Mouse (Mus musculus) induced T-regulatory cell, adult 2 months (primary cell): Measurements from ENCODE around the gene Bcar1.
A peak's percentile ranks its signal among the peaks of the same experiment; 100 is the strongest.

Experiments used
- DNase-seq: peaks from one replicate; pipeline ENCODE4 v3.0.0-alpha.2; 2012; ENCODE audit warnings: low read depth

The Bcar1 gene

GRCm38 (mm10) chr8:111736321-111736720, 7.3 kb downstream of the Bcar1 start:
- no peak for DNase-seq

- no peak for DNase-seq
These were observed 7.8 kb downstream of the Bcar1 start for GRCm38 (mm10) chr8:111735791-111736190.

DNA sequence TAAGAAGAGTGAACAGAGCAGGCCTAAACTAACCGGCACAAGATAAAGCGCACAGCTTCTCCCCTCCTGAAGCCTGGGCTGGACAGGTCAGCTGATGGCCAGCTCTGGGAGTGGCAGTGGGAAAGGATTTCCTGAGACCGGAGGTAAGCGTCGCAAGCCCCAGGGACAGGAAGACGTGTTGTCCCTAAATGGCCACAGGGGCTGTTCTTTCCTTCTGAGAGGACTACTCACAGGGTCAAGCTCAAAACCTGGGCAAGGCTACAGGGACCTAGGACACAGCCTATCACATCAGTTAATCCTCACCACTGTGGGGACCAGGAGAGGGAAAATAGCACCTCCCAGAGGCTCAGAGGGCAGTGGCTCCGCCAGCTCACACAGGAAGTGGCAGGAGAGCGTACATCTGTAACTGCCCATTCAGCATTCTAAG, 8.3 kb downstream of the Bcar1 start:
- no peak for DNase-seq

DNA sequence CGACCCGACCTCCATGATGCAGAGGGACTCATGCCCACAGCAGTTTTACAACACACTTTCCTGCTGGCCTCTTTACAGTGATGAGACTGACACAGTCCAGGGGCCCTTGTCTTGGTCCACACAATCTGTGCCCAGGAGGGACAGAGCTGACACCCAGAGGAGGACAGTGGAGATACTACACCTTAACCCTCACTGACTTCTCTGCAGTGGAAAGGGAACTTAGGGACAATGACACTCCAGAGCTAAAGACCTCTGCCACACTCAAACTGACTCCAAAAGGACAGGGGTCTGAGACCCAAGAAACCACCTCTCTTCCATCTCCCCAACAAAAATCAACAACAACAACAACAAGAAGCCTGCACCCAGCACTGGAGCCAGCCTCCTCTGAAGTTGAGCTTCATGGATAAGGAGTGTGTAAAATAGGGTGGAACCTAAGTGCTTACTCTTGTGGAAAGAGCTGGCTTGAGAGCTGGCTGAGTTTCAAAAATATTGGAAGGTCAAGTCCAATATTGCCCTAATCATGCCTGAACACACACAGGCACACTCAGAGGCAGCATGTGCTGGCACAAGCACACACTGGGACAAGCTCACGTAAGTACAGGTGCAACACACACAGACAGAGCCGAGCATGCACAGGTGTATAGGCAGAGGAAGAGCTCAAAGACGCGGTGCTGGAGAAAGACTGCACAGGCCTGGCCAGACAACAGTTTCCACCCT, 9.2 kb downstream of the Bcar1 start:
- DNase-seq = no peak

DNA sequence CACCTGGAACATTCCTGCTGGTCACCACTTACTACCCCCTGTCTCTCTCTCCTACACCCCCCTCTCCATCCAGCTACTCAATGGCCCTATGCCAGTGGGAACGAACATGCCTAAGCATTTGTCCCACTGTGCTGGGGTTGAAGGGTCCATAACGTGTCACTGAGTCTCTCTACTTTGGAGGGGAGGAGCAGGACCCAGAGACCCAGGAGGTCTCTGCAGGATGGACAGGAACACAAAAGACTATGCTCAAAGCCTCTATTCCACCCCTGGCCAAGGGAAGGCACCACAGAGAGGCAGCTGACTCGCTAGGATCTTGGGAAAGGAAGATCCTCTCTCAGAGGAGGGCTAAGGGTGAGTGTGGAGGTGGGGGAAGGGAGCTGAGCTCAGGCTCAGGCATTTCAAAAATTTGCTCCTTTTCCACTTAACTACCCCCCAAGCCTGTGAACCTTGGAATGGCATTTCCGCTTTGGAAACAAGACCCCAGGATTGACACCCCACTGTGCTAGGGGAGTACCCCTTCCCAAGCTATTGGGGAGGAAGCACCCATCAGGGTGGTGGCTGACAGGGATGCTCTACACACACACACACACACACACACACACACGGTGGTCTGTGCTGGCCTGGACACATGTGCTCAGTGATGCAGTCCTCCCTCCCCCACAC, 9.9 kb downstream of the Bcar1 start:
- DNase-seq = no peak

- DNase-seq = no peak
These were observed 11.1 kb downstream of the Bcar1 start for GRCm38 (mm10) chr8:111732406-111733085.

DNA sequence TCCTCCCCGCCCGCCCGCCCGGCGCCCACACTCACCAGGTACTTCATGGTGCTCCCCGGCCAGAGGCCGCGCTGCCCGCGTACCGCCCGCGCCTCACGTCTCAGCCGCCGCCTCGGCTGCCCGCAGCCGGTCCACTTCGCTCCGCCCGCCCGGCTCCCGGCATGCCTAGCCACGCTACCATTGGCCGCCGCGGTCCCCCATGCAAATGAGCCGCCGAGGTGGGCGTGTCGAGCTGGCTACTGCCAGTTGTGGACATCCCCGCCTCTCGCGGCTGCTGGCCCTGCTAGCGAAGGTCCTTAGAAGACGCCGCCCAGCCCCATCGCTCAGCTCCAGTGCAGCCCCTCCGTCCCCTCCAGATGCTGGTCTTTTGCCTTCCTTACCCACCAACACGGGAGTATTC, 11.6 kb downstream of the Bcar1 start:
- DNase-seq = peak; percentile 94

- peak; percentile 49 for DNase-seq
These were observed 12.2 kb downstream of the Bcar1 start for GRCm38 (mm10) chr8:111731231-111731977.

GRCm38 (mm10) chr8:111729233-111730170, 14.1 kb downstream of the Bcar1 start:
- DNase-seq = no peak

DNA sequence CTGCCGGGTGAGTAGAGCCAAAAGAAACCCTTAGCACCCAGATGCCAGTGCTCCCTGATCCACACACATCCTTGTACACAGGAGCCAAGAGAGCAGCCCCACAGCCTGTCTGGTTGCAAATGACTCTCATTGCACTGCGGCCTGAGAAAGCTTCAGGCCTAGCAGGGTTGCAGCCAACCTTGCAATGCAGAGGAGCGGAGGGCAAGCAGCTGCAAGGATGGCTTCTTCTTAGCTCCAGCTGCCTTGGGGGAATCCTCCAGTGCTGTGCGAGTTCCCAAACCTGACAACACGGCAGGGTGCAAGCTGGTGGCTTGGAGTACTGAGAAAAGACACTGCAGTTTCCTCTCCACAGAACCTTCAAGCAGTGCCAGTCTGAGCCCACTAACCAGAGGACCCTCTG, 15.1 kb downstream of the Bcar1 start:
- no peak for DNase-seq

GRCm38 (mm10) chr8:111727553-111727952, 16.1 kb downstream of the Bcar1 start:
- DNase-seq = no peak

DNA sequence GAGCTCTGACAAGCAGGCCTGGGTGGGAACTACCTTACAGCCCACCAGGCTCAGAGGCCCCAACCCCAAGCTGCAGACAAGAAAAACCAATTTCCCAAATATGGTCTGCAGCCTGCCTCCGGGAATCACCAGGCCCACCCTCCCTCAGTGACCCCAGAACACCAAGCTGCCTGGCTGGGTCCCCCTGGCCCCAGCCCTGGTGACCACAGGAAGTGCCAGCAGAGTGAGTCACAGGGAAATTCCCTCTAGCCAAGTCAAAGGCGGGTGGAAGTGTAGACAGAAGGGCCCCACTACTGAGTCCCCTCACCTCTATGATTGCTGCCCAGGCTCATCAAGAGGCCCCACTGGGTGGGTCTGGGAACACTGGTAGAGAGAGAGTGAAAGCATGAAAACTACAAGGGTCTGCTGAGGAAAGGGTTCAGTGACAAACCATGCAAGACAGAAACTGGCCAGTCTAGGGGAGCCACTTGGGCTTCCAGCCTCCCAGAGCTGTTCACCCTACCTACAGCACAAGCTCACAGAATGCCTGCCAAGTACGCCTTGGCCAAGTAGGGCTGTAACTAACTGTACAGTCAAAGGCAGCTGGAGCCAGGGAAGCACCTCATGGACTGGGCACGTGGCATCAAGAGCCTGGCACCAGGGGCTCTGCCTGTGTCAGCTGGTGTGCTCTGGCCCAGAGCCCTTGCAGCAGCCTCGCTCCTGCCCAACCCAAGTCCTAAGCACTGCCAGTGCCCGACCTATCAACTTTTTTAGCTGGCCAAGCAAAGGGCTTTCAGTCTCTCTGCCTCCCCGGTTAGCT, 17.3 kb downstream of the Bcar1 start:
- DNase-seq = no peak

- no peak for DNase-seq
These were observed 18.3 kb downstream of the Bcar1 start for GRCm38 (mm10) chr8:111725341-111725740.

DNA sequence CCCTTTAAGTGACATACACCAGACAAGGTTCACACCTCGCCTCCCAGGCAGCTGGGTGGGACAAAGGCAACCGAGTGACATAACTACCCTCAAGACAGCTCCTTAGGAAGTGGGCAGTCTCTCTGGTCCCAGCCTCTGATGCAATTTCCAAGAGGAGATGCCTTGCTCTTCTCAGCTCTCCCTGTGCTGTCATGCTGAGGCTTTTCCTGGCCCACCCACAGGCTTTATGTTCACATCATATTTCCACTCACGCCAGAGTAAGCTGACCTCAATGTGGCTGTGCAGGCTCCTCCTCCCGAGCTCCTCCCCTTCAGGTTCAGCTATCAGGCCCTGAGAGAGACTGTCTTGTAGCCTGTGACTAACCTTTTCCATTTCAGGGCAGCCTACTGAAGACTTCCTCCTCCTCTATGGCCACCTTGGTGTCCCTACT, 23.5 kb downstream of the Bcar1 start:
- peak; percentile 49 for DNase-seq

GRCm38 (mm10) chr8:111718937-111719336, 24.7 kb downstream of the Bcar1 start:
- no peak for DNase-seq

DNA sequence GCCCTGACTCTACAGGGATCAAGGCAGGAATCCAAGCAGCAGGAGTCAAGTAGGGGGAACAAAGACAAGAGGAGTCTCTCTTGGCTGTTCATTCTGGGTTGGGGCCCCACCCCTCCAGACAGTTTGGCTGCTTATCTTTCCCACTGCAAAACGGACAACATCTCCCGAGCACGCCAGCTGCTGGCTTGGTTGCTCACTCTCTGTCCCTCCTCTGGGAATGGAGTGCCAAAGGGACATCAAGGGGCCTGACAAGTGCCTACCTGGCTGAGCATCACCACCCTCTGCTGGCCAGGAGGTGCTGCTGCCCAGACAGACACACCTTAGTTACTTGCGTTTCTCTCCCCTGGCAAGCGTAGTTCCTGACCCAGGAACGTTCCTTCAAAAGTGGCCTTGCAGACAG, 25.7 kb downstream of the Bcar1 start:
- DNase-seq = no peak

GRCm38 (mm10) chr8:111717488-111717792, 26.2 kb downstream of the Bcar1 start:
- DNase-seq = no peak

GRCm38 (mm10) chr8:111716603-111717487, 26.8 kb downstream of the Bcar1 start:
- DNase-seq = no peak

DNA sequence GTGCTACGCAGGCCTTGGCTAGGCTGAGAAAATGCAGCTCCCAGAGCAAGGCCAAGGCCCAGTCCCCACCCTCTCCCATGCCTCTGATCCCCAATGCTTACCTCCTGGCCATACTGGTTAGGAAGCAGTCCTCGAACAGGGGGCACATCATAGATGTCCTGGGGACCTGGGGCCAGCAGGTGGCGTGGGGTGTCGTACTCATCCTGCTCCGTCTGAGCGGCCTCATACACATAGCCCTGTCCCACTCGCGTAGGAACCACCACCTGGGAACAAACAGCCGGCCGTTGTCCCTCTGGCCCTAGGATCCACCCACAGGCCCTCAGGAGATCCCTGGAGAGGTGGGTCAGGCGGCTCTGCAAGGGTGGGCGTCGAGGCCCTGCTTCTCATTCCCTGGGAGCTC, 28.1 kb downstream of the Bcar1 start:
- no peak for DNase-seq

DNA sequence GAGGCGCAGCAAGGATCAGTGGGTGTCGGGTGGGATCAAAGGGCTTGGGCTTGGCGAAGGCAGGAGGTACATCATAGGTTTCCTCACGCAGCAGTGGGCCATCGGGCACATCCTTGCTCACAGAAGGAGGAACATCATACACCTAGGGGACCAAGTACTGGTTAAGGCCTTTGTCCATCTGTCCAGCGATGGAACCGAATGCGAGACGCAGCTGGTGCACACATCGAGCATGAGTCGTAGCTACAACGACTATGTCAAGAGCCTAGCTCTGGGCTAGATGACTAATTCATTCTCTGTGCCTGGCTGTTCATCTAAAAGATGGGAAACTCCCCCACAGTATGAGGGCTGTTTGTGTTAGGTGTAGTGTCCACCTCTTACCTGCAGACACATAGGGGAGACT, 29.3 kb downstream of the Bcar1 start:
- no peak for DNase-seq
